Mouse (Mus musculus): ENCODE results near the gene Bmf. TPM values are rescaled to one million over a fixed set of nuclear protein-coding genes. Genes with fewer than 3 reads are reported as not detected.
A peak's percentile ranks its signal among the peaks of the same experiment; 100 is the strongest.

Gene Bmf
- polyA plus RNA-seq, 1 experiment from 2014 or later: 6.2 TPM

DNA sequence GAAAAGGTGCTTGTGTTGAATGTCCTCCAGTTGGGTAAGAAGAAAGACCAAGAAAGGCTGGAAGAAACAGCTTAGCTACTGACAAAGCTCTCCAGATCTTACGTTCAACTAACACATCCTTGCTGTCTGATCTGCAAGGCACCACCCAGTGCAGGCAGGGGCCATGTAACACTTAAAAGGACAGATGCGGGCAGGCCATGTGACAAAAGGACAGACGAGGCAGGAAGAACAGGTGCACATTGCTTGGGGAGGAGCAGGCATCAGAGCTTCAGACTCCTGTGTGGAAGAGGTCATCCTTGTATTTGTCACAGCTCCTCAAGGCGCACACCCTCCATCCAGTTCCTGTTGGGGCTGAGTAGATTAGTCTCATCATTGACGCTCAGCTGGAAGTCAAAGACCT, 66.5 kb downstream of the Bmf start:
- H3K36me3 ChIP-seq: no peaks in the 10 kb centered on the region
- 78% methylated on average over 5 of the region's 5 CpGs for WGBS
- H3K9ac ChIP-seq: no peak overlapping the region
- no peak for ATAC-seq (ENCODE audit: low FRiP score)
- no peak overlapping the region for H3K4me2 ChIP-seq (replicated peaks)
- no peaks in the 10 kb centered on the region for H3K9me3 ChIP-seq (replicated peaks)
- peaks cover 7% of the 10 kb centered on the region for H3K4me1 ChIP-seq
- no peak overlapping the region for H3K4me3 ChIP-seq
- no peaks in the 10 kb centered on the region for H3K27me3 ChIP-seq
- H3K27ac ChIP-seq: no peak overlapping the region

DNA sequence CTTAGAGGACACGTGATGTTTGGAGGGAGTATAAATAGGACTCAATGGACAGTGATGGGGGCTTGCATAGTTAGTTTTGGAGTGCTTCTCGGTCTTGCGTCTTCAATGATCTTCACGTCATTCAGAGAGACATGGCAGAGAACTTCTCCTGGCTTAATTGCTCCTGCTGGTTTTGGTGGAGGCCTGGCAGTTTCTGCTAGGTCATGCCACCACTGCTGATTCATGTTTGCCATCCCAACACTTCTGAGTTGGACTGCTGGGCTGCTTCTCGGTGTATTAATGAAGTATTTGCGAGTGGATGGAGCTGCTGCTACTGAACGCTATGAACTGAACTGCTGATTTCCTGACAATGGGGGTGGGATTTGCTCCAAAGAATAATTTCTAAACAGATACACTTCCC, 68.6 kb downstream of the Bmf start:
- Histone ChIP-seq H3K27ac (no peak overlapping the region), H3K4me2 (replicated peaks) (no peak overlapping the region), H3K36me3 (peaks cover 12% of the 10 kb centered on the region), H3K27me3 (no peaks in the 10 kb centered on the region), H3K9ac (no peak overlapping the region), H3K4me1 (peaks cover 13% of the 10 kb centered on the region), H3K4me3 (no peak overlapping the region), H3K9me3 (replicated peaks) (no peaks in the 10 kb centered on the region)
- 90% methylated on average over 7 of the region's 7 CpGs for WGBS
- no peak for ATAC-seq (ENCODE audit: low FRiP score)

DNA sequence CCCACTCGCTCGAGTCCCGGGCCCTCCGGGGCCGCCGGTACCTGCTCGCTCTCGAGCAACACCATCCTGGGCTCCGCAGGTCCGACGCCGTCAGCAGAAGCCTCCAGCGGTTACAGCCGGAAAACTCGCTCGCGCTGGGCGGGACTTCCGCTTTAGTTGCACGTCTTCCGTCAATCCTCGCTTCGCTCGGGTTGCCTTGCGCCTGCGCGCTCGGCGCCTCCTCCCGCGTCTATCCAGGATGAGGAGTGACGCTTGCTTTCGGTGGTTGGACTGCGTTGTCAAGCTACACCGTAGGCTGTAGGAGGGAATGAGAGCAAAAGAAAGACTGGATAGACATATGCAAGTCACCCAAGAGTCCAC, 70.0 kb downstream of the Bmf start, which contains the start of gene Srp14:
Gene Srp14, minus strand, starts transcription at position 162 of the 360 bp plus-strand sequence.
- Histone ChIP-seq H3K4me3 (peak within 1 kb of the TSS; percentile 94), H3K36me3 (peaks cover 25% of the 10 kb centered on the region), H3K4me2 (replicated peaks) (peak within 1 kb of the TSS; percentile 84), H3K9ac (peak within 1 kb of the TSS; percentile 93), H3K27ac (peak within 1 kb of the TSS; percentile 80), H3K4me1 (peaks cover 13% of the 10 kb centered on the region), H3K27me3 (no peaks in the 10 kb centered on the region), H3K9me3 (replicated peaks) (no peaks in the 10 kb centered on the region)
- ATAC-seq (ENCODE audit: low FRiP score): peak; percentile 94
- WGBS: under 1% methylated on average over 35 of the region's 35 CpGs

DNA sequence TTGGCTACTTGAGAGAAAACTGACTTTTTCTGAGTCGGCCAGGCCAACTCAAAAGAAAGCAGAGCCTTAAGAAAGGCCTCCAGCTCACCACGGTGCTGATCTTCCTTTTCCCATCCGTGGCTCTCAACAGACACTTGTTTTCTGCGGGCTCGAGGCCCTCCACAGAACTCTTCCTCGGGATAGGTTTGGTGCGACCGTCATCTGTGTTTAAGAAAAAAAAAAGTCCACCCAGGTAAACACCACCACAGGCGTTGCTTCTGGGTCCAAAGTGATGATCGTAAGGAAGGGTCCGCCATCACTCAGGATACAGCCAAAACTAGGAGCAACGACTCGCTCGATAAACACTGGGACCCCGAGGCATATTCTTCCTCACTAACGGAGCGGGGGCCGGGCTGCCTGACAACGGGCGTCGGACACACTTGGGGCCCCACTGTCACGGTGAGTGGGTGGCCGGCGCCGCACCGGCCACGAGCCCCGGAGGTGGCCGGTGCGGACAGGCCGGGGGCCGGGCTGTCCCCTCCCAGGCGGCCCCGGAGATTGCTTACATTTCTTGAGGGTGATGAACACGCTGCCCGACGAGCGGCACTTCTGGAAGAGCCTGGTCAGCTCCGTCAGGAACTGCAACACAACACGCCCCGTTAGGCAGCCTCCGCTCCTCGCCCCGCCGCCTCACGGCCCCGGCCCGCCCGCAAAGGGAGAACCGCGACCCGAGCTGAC, 70.5 kb downstream of the Bmf start:
- peaks cover 30% of the 10 kb centered on the region for H3K36me3 ChIP-seq
- H3K27me3 ChIP-seq: no peaks in the 10 kb centered on the region
- H3K4me2 ChIP-seq (replicated peaks): peak overlapping the region; percentile 84
- no peak for ATAC-seq (ENCODE audit: low FRiP score)
- H3K27ac ChIP-seq: peak overlapping the region; percentile 80
- peaks cover 13% of the 10 kb centered on the region for H3K4me1 ChIP-seq
- peak overlapping the region; percentile 94 for H3K4me3 ChIP-seq
- peak overlapping the region; percentile 93 for H3K9ac ChIP-seq
- 3% methylated on average over 51 of the region's 52 CpGs for WGBS
- no peaks in the 10 kb centered on the region for H3K9me3 ChIP-seq (replicated peaks)

Other genes with a start within 250 kb of the Bmf start
- gene Gpr176, start 176.3 kb downstream of the Bmf start, polyA plus RNA-seq (2016; fragmentation: Nextera tagmentation; extraction: Ambion mirVana): 1.2 and 1.5 TPM in 2 replicates
- gene Eif2ak4, start 161.1 kb downstream of the Bmf start, polyA plus RNA-seq (2016; fragmentation: Nextera tagmentation; extraction: Ambion mirVana): 13.2 and 13.6 TPM in 2 replicates
- 261 and 288 TPM in 2 replicates for gene Srp14, start 70.0 kb downstream of the Bmf start, polyA plus RNA-seq (2016; fragmentation: Nextera tagmentation; extraction: Ambion mirVana)
- 63.2 and 65.8 TPM in 2 replicates for gene Bub1b, start 48.5 kb upstream of the Bmf start, polyA plus RNA-seq (2016; fragmentation: Nextera tagmentation; extraction: Ambion mirVana)
- gene Pak6, start 113.6 kb upstream of the Bmf start, polyA plus RNA-seq (2016; fragmentation: Nextera tagmentation; extraction: Ambion mirVana): 6.2 and 6.8 TPM in 2 replicates
- not detected in 2 replicates for gene Ankrd63, start 154.3 kb upstream of the Bmf start, polyA plus RNA-seq (2016; fragmentation: Nextera tagmentation; extraction: Ambion mirVana)
- gene Plcb2, start 178.8 kb upstream of the Bmf start, polyA plus RNA-seq (2016; fragmentation: Nextera tagmentation; extraction: Ambion mirVana): 0.44 and 0.59 TPM in 2 replicates
- 24.2 and 25.1 TPM in 2 replicates for gene Inafm2, start 196.1 kb upstream of the Bmf start, polyA plus RNA-seq (2016; fragmentation: Nextera tagmentation; extraction: Ambion mirVana)
- gene Ccdc9b, start 213.0 kb upstream of the Bmf start, polyA plus RNA-seq (2016; fragmentation: Nextera tagmentation; extraction: Ambion mirVana): 1.3 and 1.7 TPM in 2 replicates
- gene Phgr1, start 223.1 kb upstream of the Bmf start, polyA plus RNA-seq (2016; fragmentation: Nextera tagmentation; extraction: Ambion mirVana): not detected in 2 replicates
- 20.9 and 23.9 TPM in 2 replicates for gene Disp2, start 230.0 kb upstream of the Bmf start, polyA plus RNA-seq (2016; fragmentation: Nextera tagmentation; extraction: Ambion mirVana)

Measured in hindbrain, embryonic 12.5 days (tissue).